ENCODE assay signal across 28 mouse cellular contexts in the genomic region with DNA sequence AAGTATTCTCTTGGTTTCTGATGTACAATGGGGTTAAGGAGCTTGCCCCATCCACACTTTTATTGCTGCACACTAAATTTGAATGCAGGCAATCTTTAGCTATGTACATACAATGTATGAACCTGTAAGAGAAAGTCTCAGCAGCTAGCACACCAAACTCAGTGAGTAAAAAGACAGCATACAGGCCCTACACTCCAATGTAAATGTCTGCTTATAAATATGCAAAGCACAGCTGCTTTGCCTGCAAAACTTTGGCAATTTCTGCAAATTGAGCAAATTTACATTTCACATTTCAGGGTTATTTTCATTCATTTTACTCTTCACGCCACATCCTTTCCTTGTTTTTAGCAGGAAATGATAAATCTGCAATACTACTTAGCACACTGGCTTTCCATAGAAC.
DNase-seq lines count a peak whose midpoint lies in the region; ATAC-seq and TF ChIP-seq lines count a peak whose summit lies in the region.
"Had no signal": no experiment of that assay in that cellular context is flagged by ENCODE, and none has a peak within 500 bp of the region (broad histone marks: within the 10 kb centered on the region; RNA-seq: fewer than 3 reads in every experiment).

No protein-coding gene starts in this region.

- H3K27ac ChIP-seq in forebrain, embryonic 10.5 days, result peak overlapping the region; percentile 75
- no peak overlapping the region for H3K27ac ChIP-seq in forebrain, embryonic 13.5 days
- peak overlapping the region; percentile 21; the same call in 1 of the 2 replicates for H3K27ac ChIP-seq in forebrain, embryonic 14.5 days (ENCODE audit: low read depth, low read length)
- 0 out of 2 replicates have a peak overlapping the region, but pooled peaks have one; percentile 35 for H3K27ac ChIP-seq in forebrain, postnatal 0 days (ENCODE audit: low read depth, low read length)
- H3K27ac ChIP-seq: embryonic facial prominence, embryonic 15.5 days; heart, embryonic 15.5 days; hindbrain, embryonic 14.5 days; hindbrain, postnatal 0 days had no signal

- ATAC-seq in forebrain, embryonic 13.5 days, result no peak; the same call in 1 of the 2 replicates
- ATAC-seq in forebrain, embryonic 14.5 days, result no peak
- peak; percentile 64 for ATAC-seq in forebrain, postnatal 0 days
- ATAC-seq: CD4-positive, CD25-positive, alpha-beta regulatory T cell, adult 4 months; hindbrain, postnatal 0 days; inflammation-experienced regulatory T-cells, adult 6 months; intestine, embryonic 16.5 days had no signal

- H3K36me3 ChIP-seq in forebrain, embryonic 10.5 days (replicated peaks), result no peaks in the 10 kb centered on the region
- no peaks in the 10 kb centered on the region for H3K36me3 ChIP-seq in forebrain, embryonic 13.5 days (ENCODE audit: poor library complexity, severe bottlenecking)
- H3K36me3 ChIP-seq in forebrain, embryonic 14.5 days (ENCODE audit: control insufficient read depth, insufficient read depth, low read length), result no peaks in the 10 kb centered on the region
- no peaks in the 10 kb centered on the region for H3K36me3 ChIP-seq in forebrain, postnatal 0 days (ENCODE audit: insufficient read depth)
- H3K36me3 ChIP-seq: embryonic facial prominence, embryonic 15.5 days; heart, embryonic 12.5 days; heart, embryonic 15.5 days had no signal

- no peak overlapping the region for H3K9ac ChIP-seq in forebrain, embryonic 13.5 days
- no peak overlapping the region for H3K9ac ChIP-seq in forebrain, embryonic 14.5 days (ENCODE audit: low read length)
- H3K9ac ChIP-seq in forebrain, postnatal 0 days, result no peak overlapping the region
- H3K9ac ChIP-seq: embryonic facial prominence, embryonic 15.5 days; heart, embryonic 12.5 days; heart, embryonic 15.5 days; hindbrain, embryonic 14.5 days had no signal

- H3K4me1 ChIP-seq in forebrain, embryonic 10.5 days, result peaks cover 44% of the 10 kb centered on the region
- H3K4me1 ChIP-seq in forebrain, embryonic 13.5 days, result peaks cover 29% of the 10 kb centered on the region
- H3K4me1 ChIP-seq in forebrain, embryonic 14.5 days (ENCODE audit: control insufficient read depth, insufficient read depth, low read length), result peaks cover 10% of the 10 kb centered on the region; the same call in 1 of the 2 replicates
- H3K4me1 ChIP-seq in forebrain, postnatal 0 days (ENCODE audit: insufficient read depth), result no peaks in the 10 kb centered on the region
- H3K4me1 ChIP-seq: embryonic facial prominence, embryonic 15.5 days; heart, embryonic 15.5 days had no signal

- H3K9me3 ChIP-seq in forebrain, embryonic 10.5 days, result peaks cover 4% of the 10 kb centered on the region; the same call in 1 of the 2 replicates
- no peaks in the 10 kb centered on the region for H3K9me3 ChIP-seq in forebrain, embryonic 13.5 days (replicated peaks)
- no peaks in the 10 kb centered on the region for H3K9me3 ChIP-seq in forebrain, embryonic 14.5 days (replicated peaks; ENCODE audit: control insufficient read depth, low read length)
- no peaks in the 10 kb centered on the region for H3K9me3 ChIP-seq in forebrain, postnatal 0 days (ENCODE audit: low read length)
- H3K9me3 ChIP-seq: embryonic facial prominence, embryonic 15.5 days; heart, embryonic 12.5 days; heart, embryonic 15.5 days had no signal

- WGBS in forebrain, embryonic 10.5 days, result 94% methylated on average over 1 of the region's 1 CpGs
- WGBS in forebrain, embryonic 13.5 days, result 60% methylated on average over 1 of the region's 1 CpGs
- 67% methylated on average over 1 of the region's 1 CpGs for WGBS in forebrain, embryonic 14.5 days
- WGBS in forebrain, postnatal 0 days, result 26% methylated on average over 1 of the region's 1 CpGs

- TF ChIP-seq CTCF in forebrain, postnatal 0 days (IDR thresholded peaks at IDR 0.05; ENCODE audit: low read depth), result no peak

- H3K4me2 ChIP-seq in forebrain, embryonic 13.5 days, result no peak overlapping the region
- H3K4me2 ChIP-seq in forebrain, embryonic 14.5 days (ENCODE audit: low read length), result no peak overlapping the region
- H3K4me2 ChIP-seq in forebrain, postnatal 0 days (ENCODE audit: low read depth), result no peak overlapping the region
- H3K4me2 ChIP-seq: embryonic facial prominence, embryonic 15.5 days; heart, embryonic 12.5 days; heart, embryonic 15.5 days; hindbrain, embryonic 14.5 days had no signal

- no peak for DNase-seq in forebrain, embryonic 10.5 days (ENCODE audit: extremely low spot score, low spot score)
- peak; percentile 22 for DNase-seq in brain, adult 2 months (ENCODE audit: low read depth, low spot score)
- peak; percentile 35 for DNase-seq in forebrain, embryonic 14.5 days (ENCODE audit: low spot score)
- DNase-seq in forebrain, postnatal 0 days, result peak; percentile 48
- DNase-seq in B cell, adult 2 months, result no peak
- no peak for DNase-seq in embryo, embryonic 10 days (ENCODE audit: low spot score)
- DNase-seq: adrenal gland, adult 2 months; adrenal gland, postnatal 25 days; cerebellum, adult 11 months; cerebellum, adult 2 months; cerebellum, adult 9-11 months; cerebellum, postnatal 25 days; embryo, embryonic 11 days; gastrocnemius, postnatal 25 days; heart, adult 18-20 months; heart, postnatal 10 days; heart, postnatal 4 days; kidney, adult 18-20 months; kidney, adult 9 months had no signal

- no peaks in the 10 kb centered on the region for H3K27me3 ChIP-seq in forebrain, embryonic 10.5 days (ENCODE audit: poor library complexity, severe bottlenecking)
- H3K27me3 ChIP-seq in forebrain, embryonic 13.5 days, result no peaks in the 10 kb centered on the region
- no peaks in the 10 kb centered on the region for H3K27me3 ChIP-seq in forebrain, embryonic 14.5 days (replicated peaks; ENCODE audit: control insufficient read depth, insufficient read depth, low read length)
- H3K27me3 ChIP-seq in forebrain, postnatal 0 days (ENCODE audit: insufficient read depth, low read length), result no peaks in the 10 kb centered on the region
- H3K27me3 ChIP-seq: embryonic facial prominence, embryonic 15.5 days; heart, embryonic 12.5 days; heart, embryonic 15.5 days had no signal

- H3K4me3 ChIP-seq in forebrain, embryonic 10.5 days, result no peak overlapping the region
- H3K4me3 ChIP-seq in forebrain, embryonic 13.5 days, result no peak overlapping the region
- no peak overlapping the region for H3K4me3 ChIP-seq in forebrain, embryonic 14.5 days (ENCODE audit: low read depth, low read length)
- no peak overlapping the region for H3K4me3 ChIP-seq in forebrain, postnatal 0 days (ENCODE audit: low read depth, low read length)
- H3K4me3 ChIP-seq: embryonic facial prominence, embryonic 15.5 days; heart, embryonic 12.5 days; heart, embryonic 15.5 days had no signal

Comparison
In these comparisons a context has a peak if more than half of its experiments do, and no peak if none do; other contexts are left out.
1. DNase-seq: peak in brain, adult 2 months (single experiment), forebrain, embryonic 14.5 days (single experiment) and forebrain, postnatal 0 days (single experiment); none in forebrain, embryonic 10.5 days (single experiment), B cell, adult 2 months (0 of 2) and embryo, embryonic 10 days (single experiment).